Mouse (Mus musculus) left cerebral cortex, postnatal 10 days (tissue): ENCODE measurements around the gene Gabarap. TPM values are rescaled to one million over a fixed set of nuclear protein-coding genes. Genes with fewer than 3 reads are reported as not detected.

Experiments
- DNase-seq, 2 experiments: peaks; one replicate each; pipeline ENCODE4 v3.0.0; 2021 to 2022; ENCODE audit warnings: low spot score in 2 of 2, mixed read lengths in 1 of 2; ENCODE audit errors: extremely low spot score in 1 of 2
- intact Hi-C: fragments of 180-260 bp; cut with DNase I; formaldehyde crosslinking; loops from one replicate; pipeline ENCODE4 v1.15.1; 2025
- microRNA-seq: library from miRNA; unstranded; fragments of <30 nt; microRNA quantifications from one replicate; pipeline ENCODE4 v1.2.0, GENCODE M21; 2022
- total RNA-seq, 2 experiments: library from RNA; stranded (reverse); gene quantifications; 2 replicates each; pipeline ENCODE4 v1.2.3; 2021

The Gabarap gene
- total RNA-seq, 2 experiments from 2014 or later = 252 to 266 TPM

- intact Hi-C loops = no loop called here
- DNase-seq = no peak
Measured at GRCm38 (mm10) chr11:70030651-70031320, 39.8 kb downstream of the Gabarap start.

GRCm38 (mm10) chr11:70031321-70031670, 40.4 kb downstream of the Gabarap start:
- DNase-seq = no peak
- intact Hi-C loops = no loop called here

GRCm38 (mm10) chr11:70038174-70038573, 47.2 kb downstream of the Gabarap start:
- intact Hi-C loops = no loop called here
- DNase-seq = no peak

- DNase-seq = no peak
- intact Hi-C loops = no loop called here
Measured at GRCm38 (mm10) chr11:70039631-70040030, 48.7 kb downstream of the Gabarap start.

GRCm38 (mm10) chr11:70040184-70040583, 49.2 kb downstream of the Gabarap start:
- no peak for DNase-seq
- intact Hi-C loops = no loop called here

GRCm38 (mm10) chr11:70042309-70043085, 51.6 kb downstream of the Gabarap start:
- intact Hi-C loops = no loop called here
- DNase-seq = no peak

- DNase-seq = no peak
- intact Hi-C loops = no loop called here
Measured at GRCm38 (mm10) chr11:70043665-70044064, 52.7 kb downstream of the Gabarap start.

Small RNAs within 50 kb of the gene (microRNA-seq; reads per million reads assigned to microRNA genes)
- not detected for gene Gm44349
- gene Mir324 = 11,152 reads per million, percentile 96 among the genes with 10 or more reads in this experiment

Other genes starting within 250 kb of the Gabarap start
- gene Polr2a, start 232.5 kb upstream of the Gabarap start, total RNA-seq = 10 to 100 TPM; 52.1 to 52.9 TPM
- gene Slc35g3, start 229.2 kb upstream of the Gabarap start, total RNA-seq = not detected
- gene Zbtb4, start 225.2 kb upstream of the Gabarap start, total RNA-seq = 10 to 100 TPM; 57.1 to 67.6 TPM
- gene Chrnb1, start 195.2 kb upstream of the Gabarap start, total RNA-seq = 1 to 10 TPM in 1 of 2 experiments, under 1 TPM in 1; 0.95 to 1.2 TPM
- gene Fgf11, start 189.3 kb upstream of the Gabarap start, total RNA-seq = 10 to 100 TPM; 20.0 to 21.5 TPM
- not detected for gene Tmem102, start 185.5 kb upstream of the Gabarap start, total RNA-seq
- not detected for gene Gm39566, start 175.8 kb upstream of the Gabarap start, total RNA-seq
- not detected for gene Spem2, start 172.7 kb upstream of the Gabarap start, total RNA-seq
- gene Spem1, start 169.0 kb upstream of the Gabarap start, total RNA-seq = under 1 TPM; 0.45 to 0.57 TPM
- gene Nlgn2, start 153.4 kb upstream of the Gabarap start, total RNA-seq = 100 to 1,000 TPM; 268 to 274 TPM
- 100 to 1,000 TPM; 151 to 159 TPM for gene Tmem256, start 152.6 kb upstream of the Gabarap start, total RNA-seq
- 10 to 100 TPM; 28.4 to 32.2 TPM for gene Plscr3, start 144.8 kb upstream of the Gabarap start, total RNA-seq
- under 1 TPM; 0.11 to 0.14 TPM for gene Tnk1, start 132.4 kb upstream of the Gabarap start, total RNA-seq
- gene Tmem95, start 113.1 kb upstream of the Gabarap start, total RNA-seq = not detected
- gene Kctd11, start 109.7 kb upstream of the Gabarap start, total RNA-seq = under 1 TPM; 0.57 to 0.62 TPM
- gene Acap1, start 95.6 kb upstream of the Gabarap start, total RNA-seq = under 1 TPM; 0.15 to 0.26 TPM
- 1 to 10 TPM; 1.8 TPM for gene 2810408A11Rik, start 90.2 kb upstream of the Gabarap start, total RNA-seq
- gene Neurl4, start 90.1 kb upstream of the Gabarap start, total RNA-seq = 100 to 1,000 TPM; 126 to 129 TPM
- 10 to 100 TPM; 24.8 to 25.7 TPM for gene Gps2, start 77.3 kb upstream of the Gabarap start, total RNA-seq
- gene Eif5a, start 69.2 kb upstream of the Gabarap start, total RNA-seq = 100 to 1,000 TPM; 525 to 535 TPM
- gene Ybx2, start 55.3 kb upstream of the Gabarap start, total RNA-seq = 1 to 10 TPM; 9.5 TPM
- gene Slc2a4, start 43.0 kb upstream of the Gabarap start, total RNA-seq = 1 to 10 TPM; 1.3 to 1.4 TPM
- gene Cldn7, start 26.4 kb upstream of the Gabarap start, total RNA-seq = not detected
- gene Ctdnep1, start 10.0 kb upstream of the Gabarap start, total RNA-seq = 100 to 1,000 TPM; 104 to 118 TPM
- gene Elp5, start 8.6 kb upstream of the Gabarap start, total RNA-seq = 100 to 1,000 TPM; 114 to 125 TPM
- gene Phf23, start 4.6 kb downstream of the Gabarap start, total RNA-seq = 10 to 100 TPM; 35.2 to 38.6 TPM
- 10 to 100 TPM; 27.5 to 30.3 TPM for gene Dvl2, start 9.5 kb downstream of the Gabarap start, total RNA-seq
- 10 to 100 TPM; 44.8 to 48.0 TPM for gene Acadvl, start 24.3 kb downstream of the Gabarap start, total RNA-seq
- gene Dlg4, start 25.8 kb downstream of the Gabarap start, total RNA-seq = 100 to 1,000 TPM; 871 to 875 TPM
- 1 to 10 TPM; 1.4 to 1.5 TPM for gene Asgr1, start 62.9 kb downstream of the Gabarap start, total RNA-seq
- gene Asgr2, start 101.5 kb downstream of the Gabarap start, total RNA-seq = not detected
- gene Mgl2, start 139.2 kb downstream of the Gabarap start, total RNA-seq = under 1 TPM; 0.30 to 0.36 TPM
- gene Clec10a, start 165.1 kb downstream of the Gabarap start, total RNA-seq = 1 to 10 TPM; 1.2 to 3.4 TPM
- 10 to 100 TPM; 33.9 to 37.1 TPM for gene Slc16a11, start 221.6 kb downstream of the Gabarap start, total RNA-seq
- 10 to 100 TPM in 1 of 2 experiments, 1 to 10 TPM in 1; 8.9 to 10.6 TPM for gene Slc16a13, start 229.9 kb downstream of the Gabarap start, total RNA-seq
- gene Bcl6b, start 238.7 kb downstream of the Gabarap start, total RNA-seq = 1 to 10 TPM; 7.1 to 8.6 TPM
- gene 0610010K14Rik, start 246.8 kb downstream of the Gabarap start, total RNA-seq = 10 to 100 TPM; 53.7 to 54.1 TPM
- 1 to 10 TPM; 6.0 to 8.7 TPM for gene Gm21988, start 248.7 kb downstream of the Gabarap start, total RNA-seq
- 100 to 1,000 TPM; 279 to 285 TPM for gene Rnasek, start 248.7 kb downstream of the Gabarap start, total RNA-seq